Mouse (Mus musculus): ENCODE results near the gene Fam107b.

The Fam107b gene

GRCm38 (mm10) chr2:3760234-3760836 lies 190.0 kb downstream of the Fam107b start:
- peaks cover 5% of the 10 kb centered on the region; the same call in 1 of the 2 replicates for H3K9me3 ChIP-seq (ENCODE audit: low read length)
- H3K4me1 ChIP-seq (replicated peaks; ENCODE audit: low read depth, low read length) = no peaks in the 10 kb centered on the region
- H3K36me3 ChIP-seq (ENCODE audit: insufficient read depth, low read length) = no peaks in the 10 kb centered on the region
- H3K4me3 ChIP-seq (replicated peaks; ENCODE audit: low read length) = no peak overlapping the region
- no peak for TF ChIP-seq CTCF (conservative IDR thresholded peaks at IDR 0.05; ENCODE audit: low read length)
- TF ChIP-seq POU5F1 (IDR thresholded peaks at IDR 0.05; ENCODE audit: borderline replicate concordance, low read length) = no peak
- H3K27me3 ChIP-seq (ENCODE audit: insufficient read depth, low read length) = no peaks in the 10 kb centered on the region

DNA sequence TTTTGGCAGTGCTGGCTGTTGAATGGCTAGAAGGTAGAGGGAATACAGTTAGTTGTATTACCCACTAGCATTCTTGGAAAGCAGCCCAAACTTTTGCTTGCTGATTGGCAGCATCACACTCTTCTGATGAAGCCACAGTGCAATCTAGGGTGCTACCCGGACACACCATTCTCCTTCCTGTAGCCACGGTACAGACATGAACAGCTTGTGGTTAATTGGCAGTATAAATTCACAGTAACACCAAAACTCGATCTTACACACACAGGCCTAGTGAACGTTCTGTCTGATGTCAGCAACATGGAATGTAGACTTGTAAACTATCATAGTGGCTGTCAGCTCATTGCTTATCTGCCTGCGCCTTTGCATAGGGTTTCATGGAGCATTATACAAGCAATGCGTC lies 193.8 kb downstream of the Fam107b start:
- Histone ChIP-seq H3K4me1 (replicated peaks; ENCODE audit: low read depth, low read length) (no peaks in the 10 kb centered on the region), H3K27me3 (ENCODE audit: insufficient read depth, low read length) (no peaks in the 10 kb centered on the region), H3K36me3 (ENCODE audit: insufficient read depth, low read length) (no peaks in the 10 kb centered on the region), H3K4me3 (replicated peaks; ENCODE audit: low read length) (no peak overlapping the region), H3K9me3 (ENCODE audit: low read length) (no peaks in the 10 kb centered on the region)
- TF ChIP-seq NANOG (IDR thresholded peaks at IDR 0.05; ENCODE audit: borderline replicate concordance, low read length) (no peak), CTCF (conservative IDR thresholded peaks at IDR 0.05; ENCODE audit: low read length) (no peak)

DNA sequence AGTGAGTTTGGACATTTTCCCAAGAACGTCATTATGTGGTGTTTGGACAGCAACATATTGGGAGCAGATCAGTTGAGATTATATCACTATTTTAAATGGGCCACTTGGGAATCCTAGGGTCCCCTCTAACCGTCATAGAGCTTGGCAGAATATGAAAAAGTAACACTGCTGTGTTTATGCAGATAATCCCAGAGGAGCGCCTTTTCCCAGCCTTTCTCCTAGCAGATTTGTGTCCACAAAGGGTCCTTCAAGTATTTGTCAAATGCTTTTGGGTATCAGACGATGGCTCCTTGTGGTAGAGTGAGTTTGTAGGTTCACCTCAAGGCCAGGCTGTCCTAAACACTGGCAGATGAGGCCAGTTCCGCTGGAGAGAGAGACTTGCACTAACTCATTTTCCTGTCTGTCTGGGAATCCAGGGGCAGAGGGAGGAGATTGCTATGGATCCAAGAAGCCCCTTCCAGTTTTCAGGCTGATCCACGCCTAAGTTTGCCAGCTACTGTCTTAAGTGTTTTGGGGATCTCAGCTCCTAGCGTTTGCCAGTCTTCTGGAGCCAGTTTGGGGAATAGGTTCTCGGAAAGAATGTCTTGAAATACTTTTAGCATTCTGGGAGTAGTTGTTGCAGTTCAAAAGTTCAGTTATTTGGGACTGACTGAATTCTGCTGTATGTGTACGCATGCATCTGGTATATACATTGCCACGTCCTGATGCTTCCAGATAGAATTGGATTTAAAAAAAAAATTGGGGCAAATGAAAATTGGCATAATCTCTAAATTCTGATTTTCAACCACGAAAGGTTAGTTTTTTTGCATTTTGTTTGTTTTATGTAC lies 195.9 kb downstream of the Fam107b start:
- H3K4me3 ChIP-seq (replicated peaks; ENCODE audit: low read length) = no peak overlapping the region
- no peaks in the 10 kb centered on the region for H3K27me3 ChIP-seq (ENCODE audit: insufficient read depth, low read length)
- H3K4me1 ChIP-seq (replicated peaks; ENCODE audit: low read depth, low read length) = no peaks in the 10 kb centered on the region
- H3K9me3 ChIP-seq (ENCODE audit: low read length) = no peaks in the 10 kb centered on the region
- TF ChIP-seq NANOG (IDR thresholded peaks at IDR 0.05; ENCODE audit: borderline replicate concordance, low read length) = no peak
- TF ChIP-seq POU5F1 (IDR thresholded peaks at IDR 0.05; ENCODE audit: borderline replicate concordance, low read length) = no peak
- TF ChIP-seq CTCF (conservative IDR thresholded peaks at IDR 0.05; ENCODE audit: low read length) = no peak
- H3K36me3 ChIP-seq (ENCODE audit: insufficient read depth, low read length) = no peaks in the 10 kb centered on the region

DNA sequence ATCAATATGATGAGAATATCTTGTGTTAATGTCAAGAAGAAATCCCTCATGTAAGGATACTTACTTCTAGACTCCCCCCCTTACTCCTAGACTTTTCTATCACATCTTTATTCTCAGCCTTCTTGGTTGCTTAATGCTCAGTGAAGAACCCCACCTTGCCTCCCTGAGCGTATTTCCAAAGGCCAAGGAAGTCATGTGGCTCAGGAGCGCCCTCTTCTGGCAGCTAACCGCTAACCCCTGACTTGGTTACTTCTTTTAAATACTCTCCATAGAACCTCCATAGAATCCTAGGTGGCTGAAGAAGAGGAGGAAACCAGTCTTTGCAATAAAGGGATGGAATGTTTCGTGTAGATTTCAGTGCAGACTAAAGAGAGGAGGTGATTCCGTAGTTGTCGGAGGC lies 199.0 kb downstream of the Fam107b start:
- H3K36me3 ChIP-seq (ENCODE audit: insufficient read depth, low read length) = no peaks in the 10 kb centered on the region
- peaks cover 7% of the 10 kb centered on the region; the same call in 1 of the 2 replicates for H3K9me3 ChIP-seq (ENCODE audit: low read length)
- H3K4me1 ChIP-seq (replicated peaks; ENCODE audit: low read depth, low read length) = peaks cover 4% of the 10 kb centered on the region; the same call in 1 of the 2 replicates
- no peaks in the 10 kb centered on the region for H3K27me3 ChIP-seq (ENCODE audit: insufficient read depth, low read length)
- TF ChIP-seq POU5F1 (IDR thresholded peaks at IDR 0.05; ENCODE audit: borderline replicate concordance, low read length) = no peak
- peak; percentile 85 for TF ChIP-seq CTCF (conservative IDR thresholded peaks at IDR 0.05; ENCODE audit: low read length)
- TF ChIP-seq NANOG (IDR thresholded peaks at IDR 0.05; ENCODE audit: borderline replicate concordance, low read length) = no peak
- no peak overlapping the region for H3K4me3 ChIP-seq (replicated peaks; ENCODE audit: low read length)

GRCm38 (mm10) chr2:3769786-3770318 lies 199.6 kb downstream of the Fam107b start:
- peaks cover 4% of the 10 kb centered on the region; the same call in 1 of the 2 replicates for H3K4me1 ChIP-seq (replicated peaks; ENCODE audit: low read depth, low read length)
- no peaks in the 10 kb centered on the region for H3K36me3 ChIP-seq (ENCODE audit: insufficient read depth, low read length)
- H3K9me3 ChIP-seq (ENCODE audit: low read length) = peaks cover 7% of the 10 kb centered on the region; the same call in 1 of the 2 replicates
- TF ChIP-seq CTCF (conservative IDR thresholded peaks at IDR 0.05; ENCODE audit: low read length) (no peak), POU5F1 (IDR thresholded peaks at IDR 0.05; ENCODE audit: borderline replicate concordance, low read length) (no peak), NANOG (IDR thresholded peaks at IDR 0.05; ENCODE audit: borderline replicate concordance, low read length) (no peak)
- no peak overlapping the region for H3K4me3 ChIP-seq (replicated peaks; ENCODE audit: low read length)
- H3K27me3 ChIP-seq (ENCODE audit: insufficient read depth, low read length) = no peaks in the 10 kb centered on the region

DNA sequence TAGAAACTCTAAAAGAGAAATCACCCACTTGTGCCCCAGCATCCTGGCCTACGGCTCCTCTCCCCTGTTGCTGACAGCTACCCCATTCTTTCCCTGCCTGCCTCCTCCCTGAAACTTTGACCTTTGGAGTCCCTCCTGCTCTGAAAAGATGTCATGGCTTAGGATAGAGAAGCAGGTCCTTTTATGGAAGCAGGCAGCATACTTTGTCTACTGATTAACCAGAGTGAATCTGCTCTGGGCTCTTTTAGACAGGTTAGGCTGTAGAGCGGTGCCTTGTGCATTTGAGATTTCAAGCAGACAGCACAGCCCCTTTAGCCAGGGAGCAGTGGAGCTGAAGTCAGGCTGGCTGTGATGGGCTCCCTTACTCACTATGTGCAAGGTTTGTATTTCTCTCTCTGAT lies 200.1 kb downstream of the Fam107b start:
- H3K36me3 ChIP-seq (ENCODE audit: insufficient read depth, low read length) = no peaks in the 10 kb centered on the region
- TF ChIP-seq CTCF (conservative IDR thresholded peaks at IDR 0.05; ENCODE audit: low read length) (no peak), POU5F1 (IDR thresholded peaks at IDR 0.05; ENCODE audit: borderline replicate concordance, low read length) (no peak), NANOG (IDR thresholded peaks at IDR 0.05; ENCODE audit: borderline replicate concordance, low read length) (no peak)
- H3K4me3 ChIP-seq (replicated peaks; ENCODE audit: low read length) = no peak overlapping the region
- H3K9me3 ChIP-seq (ENCODE audit: low read length) = peaks cover 7% of the 10 kb centered on the region; the same call in 1 of the 2 replicates
- peaks cover 4% of the 10 kb centered on the region; the same call in 1 of the 2 replicates for H3K4me1 ChIP-seq (replicated peaks; ENCODE audit: low read depth, low read length)
- H3K27me3 ChIP-seq (ENCODE audit: insufficient read depth, low read length) = no peaks in the 10 kb centered on the region

GRCm38 (mm10) chr2:3771483-3771882 lies 201.2 kb downstream of the Fam107b start:
- H3K27me3 ChIP-seq (ENCODE audit: insufficient read depth, low read length) = no peaks in the 10 kb centered on the region
- TF ChIP-seq CTCF (conservative IDR thresholded peaks at IDR 0.05; ENCODE audit: low read length) (no peak), POU5F1 (IDR thresholded peaks at IDR 0.05; ENCODE audit: borderline replicate concordance, low read length) (no peak), NANOG (IDR thresholded peaks at IDR 0.05; ENCODE audit: borderline replicate concordance, low read length) (no peak)
- H3K4me3 ChIP-seq (replicated peaks; ENCODE audit: low read length) = no peak overlapping the region
- peaks cover 4% of the 10 kb centered on the region; the same call in 1 of the 2 replicates for H3K4me1 ChIP-seq (replicated peaks; ENCODE audit: low read depth, low read length)
- H3K9me3 ChIP-seq (ENCODE audit: low read length) = peaks cover 7% of the 10 kb centered on the region; the same call in 1 of the 2 replicates
- no peaks in the 10 kb centered on the region for H3K36me3 ChIP-seq (ENCODE audit: insufficient read depth, low read length)

GRCm38 (mm10) chr2:3773089-3773488 lies 202.8 kb downstream of the Fam107b start:
- peaks cover 4% of the 10 kb centered on the region; the same call in 1 of the 2 replicates for H3K4me1 ChIP-seq (replicated peaks; ENCODE audit: low read depth, low read length)
- peaks cover 7% of the 10 kb centered on the region; the same call in 1 of the 2 replicates for H3K9me3 ChIP-seq (ENCODE audit: low read length)
- no peak for TF ChIP-seq NANOG (IDR thresholded peaks at IDR 0.05; ENCODE audit: borderline replicate concordance, low read length)
- no peak for TF ChIP-seq POU5F1 (IDR thresholded peaks at IDR 0.05; ENCODE audit: borderline replicate concordance, low read length)
- no peak overlapping the region for H3K4me3 ChIP-seq (replicated peaks; ENCODE audit: low read length)
- no peaks in the 10 kb centered on the region for H3K27me3 ChIP-seq (ENCODE audit: insufficient read depth, low read length)
- no peaks in the 10 kb centered on the region for H3K36me3 ChIP-seq (ENCODE audit: insufficient read depth, low read length)

All from E14TG2a.4 (cell line).